Mouse (Mus musculus) ES-Bruce4 (cell line): ENCODE data around the gene Map6. TPM values are rescaled to one million over a fixed set of nuclear protein-coding genes. Genes with fewer than 3 reads are reported as not detected.
A peak's percentile ranks its signal among the peaks of the same experiment; 100 is the strongest.
"Not testable (repeated sequence)": the region's sequence is repeated elsewhere in the genome, so short reads cannot be mapped to it uniquely, and the experiment has no call there.

Source experiments
- H3K27ac ChIP-seq: 2 replicates; pipeline ENCODE4 v1.5.1; 2012; ENCODE audit warnings: low read length, inconsistent platforms; ENCODE audit not compliant: insufficient read depth
- H3K27me3 ChIP-seq: 2 replicates; pipeline ENCODE4 v1.6.1; 2012; ENCODE audit warnings: mild to moderate bottlenecking, low read length, inconsistent platforms; ENCODE audit not compliant: control insufficient read depth, poor library complexity, insufficient read depth, severe bottlenecking
- H3K36me3 ChIP-seq: 2 replicates; pipeline ENCODE4 v1.6.1; 2012; ENCODE audit warnings: inconsistent platforms, mild to moderate bottlenecking, low read length, moderate library complexity; ENCODE audit not compliant: control insufficient read depth, poor library complexity, insufficient read depth, severe bottlenecking
- H3K4me1 ChIP-seq: one replicate; pipeline ENCODE4 v1.8.1; 2011; ENCODE audit warnings: low read length; ENCODE audit not compliant: control insufficient read depth, insufficient read depth
- H3K4me3 ChIP-seq: 2 replicates; pipeline ENCODE4 v1.5.1; 2011; ENCODE audit warnings: low read depth, mild to moderate bottlenecking, low read length
- H3K9ac ChIP-seq: 2 replicates; pipeline ENCODE4 v1.6.1; 2012; ENCODE audit warnings: low read depth, mild to moderate bottlenecking, inconsistent platforms; ENCODE audit not compliant: poor library complexity, severe bottlenecking
- H3K9me3 ChIP-seq: replicated peaks from 2 replicates; pipeline ENCODE4 v1.6.1; 2012; ENCODE audit warnings: mild to moderate bottlenecking, low read length, inconsistent platforms; ENCODE audit not compliant: control insufficient read depth, poor library complexity, insufficient read depth, severe bottlenecking
- CTCF ChIP-seq: IDR thresholded peaks from one replicate; pipeline ENCODE4 v1.8.1; 2011; ENCODE audit warnings: low read depth, low read length
- EP300 ChIP-seq: IDR thresholded peaks from 2 replicates; pipeline ENCODE4 v1.6.1; 2011; ENCODE audit warnings: low read depth, low read length; ENCODE audit not compliant: insufficient read depth
- POLR2A ChIP-seq: IDR thresholded peaks from one replicate; pipeline ENCODE4 v1.8.1; 2011; ENCODE audit warnings: low read length; ENCODE audit not compliant: insufficient read depth
- polyA plus RNA-seq: library from polyadenylated mRNA; stranded (reverse); fragments of >200 nt; gene quantifications from 2 replicates; pipeline ENCODE4 v1.2.4, GENCODE M21; 2011; ENCODE audit warnings: low read depth; ENCODE audit not compliant: missing spikeins, insufficient read depth, insufficient read length

Gene Map6
- polyA plus RNA-seq, 1 experiment = 16.0 TPM

DNA sequence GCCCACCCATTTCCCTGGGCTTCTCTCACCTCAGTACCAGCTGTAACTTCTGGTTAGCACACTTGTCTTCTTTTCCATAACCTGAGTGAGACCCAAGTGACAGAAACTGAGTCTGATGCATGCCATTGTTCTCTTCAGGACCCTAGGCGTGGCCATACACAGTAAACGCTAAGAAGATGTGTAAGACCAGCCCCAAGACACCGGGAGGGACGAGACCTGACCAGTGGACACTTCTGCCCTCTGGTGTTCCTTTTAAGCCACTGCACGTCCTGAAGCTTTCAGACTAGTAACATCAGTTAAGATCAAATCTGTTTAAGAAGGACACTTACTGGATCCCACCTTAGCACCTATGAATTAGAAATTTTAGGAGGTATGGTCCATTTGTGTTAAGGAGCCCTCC lies 97.8 kb downstream of the Map6 start:
- H3K27ac ChIP-seq = no peak overlapping the region

DNA sequence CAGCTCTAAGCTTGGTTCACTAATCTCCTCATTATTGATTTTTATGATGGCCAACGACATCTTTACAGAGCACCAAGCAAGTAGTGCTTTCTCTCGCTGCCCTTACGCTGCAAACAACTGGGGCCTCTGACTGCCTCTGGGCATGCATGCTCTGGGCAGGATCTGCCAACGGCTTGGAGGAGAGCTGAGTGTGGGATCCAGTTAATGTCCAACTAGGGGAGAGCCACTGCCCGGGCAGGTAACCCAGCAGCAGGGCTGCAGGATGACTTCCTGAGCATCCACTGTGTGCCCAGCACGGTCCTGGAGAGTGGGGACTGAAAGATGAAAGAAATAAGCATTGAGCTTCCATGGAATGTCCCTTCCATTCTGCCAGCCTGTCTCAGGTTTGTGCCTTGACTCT lies 99.5 kb downstream of the Map6 start:
- no peak overlapping the region for H3K27ac ChIP-seq
- H3K36me3 ChIP-seq = no peaks in the 10 kb centered on the region
- H3K9ac ChIP-seq = no peak overlapping the region
- H3K27me3 ChIP-seq = no peaks in the 10 kb centered on the region
- no peaks in the 10 kb centered on the region for H3K4me1 ChIP-seq
- H3K4me3 ChIP-seq = no peak overlapping the region
- no peaks in the 10 kb centered on the region for H3K9me3 ChIP-seq
- TF ChIP-seq POLR2A (no peak), EP300 (no peak), CTCF (no peak)

More for the DNA sequence above, 97.8 kb downstream of the Map6 start:
- Histone ChIP-seq H3K4me3 (no peak overlapping the region), H3K27me3 (no peaks in the 10 kb centered on the region), H3K9me3 (no peaks in the 10 kb centered on the region), H3K9ac (no peak overlapping the region), H3K4me1 (no peaks in the 10 kb centered on the region), H3K36me3 (no peaks in the 10 kb centered on the region)
- TF ChIP-seq CTCF (peak; percentile 94), POLR2A (no peak)

DNA sequence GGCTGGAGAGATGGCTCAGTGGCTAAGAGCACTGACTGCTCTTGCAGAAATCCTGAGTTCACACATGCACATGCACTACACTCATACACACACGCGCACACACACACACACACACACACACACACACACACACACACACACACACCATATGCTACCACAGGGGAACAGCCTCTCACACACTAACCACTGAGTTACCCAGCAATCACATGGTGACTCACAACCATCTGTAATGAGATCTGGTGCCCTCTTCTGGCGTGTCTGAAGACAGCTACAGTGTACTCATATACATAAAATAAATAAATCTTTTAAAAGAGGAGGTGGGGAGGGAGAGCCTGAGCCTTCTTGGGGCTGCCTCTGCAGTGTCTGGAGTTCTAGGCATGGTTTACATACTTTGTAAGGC lies 107.1 kb downstream of the Map6 start:
- H3K36me3 ChIP-seq, H3K27ac ChIP-seq, H3K4me3 ChIP-seq, H3K4me1 ChIP-seq, H3K9me3 ChIP-seq, H3K27me3 ChIP-seq, H3K9ac ChIP-seq: not testable (repeated sequence)

DNA sequence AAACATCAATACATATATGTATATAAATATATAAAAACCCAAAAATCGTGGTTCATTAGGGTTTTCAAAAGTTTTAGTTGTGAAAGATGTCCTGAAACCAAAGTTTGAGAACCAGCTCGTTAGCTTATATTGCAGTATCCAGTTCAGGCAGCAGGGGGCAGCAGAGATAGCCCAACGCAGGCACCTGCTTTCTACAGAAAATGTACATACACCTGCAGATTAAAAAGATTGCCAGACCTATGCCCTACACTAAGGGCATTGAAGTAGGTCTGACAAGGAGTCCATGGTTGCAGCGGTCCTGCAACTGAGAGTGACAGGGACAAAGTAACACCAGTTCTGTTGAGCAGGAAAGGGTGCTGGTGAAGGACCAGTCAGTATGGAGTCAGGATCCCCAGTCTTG lies 108.2 kb downstream of the Map6 start:
- Histone ChIP-seq H3K27ac (no peak overlapping the region), H3K9me3 (no peaks in the 10 kb centered on the region), H3K27me3 (no peaks in the 10 kb centered on the region), H3K9ac (no peak overlapping the region), H3K4me3 (no peak overlapping the region), H3K36me3 (no peaks in the 10 kb centered on the region), H3K4me1 (no peaks in the 10 kb centered on the region)
- TF ChIP-seq CTCF (peak; percentile 83), EP300 (no peak), POLR2A (no peak)

DNA sequence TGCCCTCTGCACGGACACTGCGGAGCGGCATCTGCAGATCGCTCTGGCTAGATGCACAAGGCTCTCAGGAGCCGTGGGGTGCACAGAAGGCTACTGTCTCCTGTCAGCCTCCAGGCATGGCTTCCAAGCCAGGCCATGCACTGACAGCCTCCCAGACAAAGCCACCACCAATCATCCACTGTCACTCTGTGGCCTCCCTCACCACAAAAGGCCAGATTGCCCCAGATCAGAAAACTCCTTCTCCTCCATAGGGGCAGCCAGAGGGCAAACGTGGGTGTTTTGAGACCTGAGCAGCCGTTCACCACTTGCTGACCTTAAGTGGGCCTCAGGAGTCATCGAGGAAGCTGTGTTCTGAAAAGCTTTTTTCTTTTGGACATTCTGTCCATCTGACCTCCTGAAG lies 111.6 kb downstream of the Map6 start:
- H3K27me3 ChIP-seq = peaks cover 10% of the 10 kb centered on the region
- H3K27ac ChIP-seq = no peak overlapping the region
- no peak overlapping the region for H3K4me3 ChIP-seq
- TF ChIP-seq CTCF = no peak
- no peak for TF ChIP-seq EP300
- TF ChIP-seq POLR2A = no peak
- H3K9me3 ChIP-seq = no peaks in the 10 kb centered on the region
- H3K4me1 ChIP-seq = no peaks in the 10 kb centered on the region
- H3K36me3 ChIP-seq = no peaks in the 10 kb centered on the region
- no peak overlapping the region for H3K9ac ChIP-seq

DNA sequence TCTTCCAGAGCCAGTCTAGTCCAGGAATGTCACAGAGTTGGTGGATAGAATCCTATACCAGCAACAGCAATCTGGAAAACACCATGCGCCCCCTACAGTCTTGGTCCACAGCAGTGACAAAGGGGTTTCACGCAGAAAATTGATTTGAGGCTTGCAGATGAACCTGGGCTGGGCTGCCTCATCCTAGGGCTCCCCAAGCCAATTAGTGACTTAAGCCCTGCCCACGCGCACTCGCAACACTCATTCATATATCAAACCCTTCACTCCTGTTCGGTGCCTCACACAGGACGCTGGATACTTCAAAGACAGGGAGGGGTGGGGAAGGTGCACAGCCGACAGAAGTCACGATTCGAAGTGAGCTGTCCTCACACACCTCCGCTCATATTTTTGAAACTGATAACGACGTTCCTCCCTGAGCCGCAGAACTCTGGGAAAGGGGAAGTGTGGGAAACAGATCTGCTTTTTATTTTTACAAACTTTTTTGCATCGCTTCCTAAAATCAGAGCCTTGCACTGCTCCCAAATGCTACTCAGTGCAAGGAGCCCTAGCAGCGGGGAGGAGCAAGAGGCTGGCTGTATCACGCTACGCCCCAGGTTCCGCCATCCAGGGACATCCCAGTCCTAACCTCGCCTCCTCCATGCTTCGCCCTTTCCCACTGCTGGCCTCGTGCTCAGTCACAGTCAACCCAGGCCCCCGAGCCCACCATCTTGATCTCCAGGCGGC lies 113.4 kb downstream of the Map6 start:
- H3K4me1 ChIP-seq = no peaks in the 10 kb centered on the region
- peak; percentile 62 for TF ChIP-seq POLR2A
- TF ChIP-seq CTCF = no peak
- no peak for TF ChIP-seq EP300
- no peaks in the 10 kb centered on the region for H3K36me3 ChIP-seq
- H3K27ac ChIP-seq = no peak overlapping the region
- H3K9me3 ChIP-seq = no peaks in the 10 kb centered on the region
- peak overlapping the region; percentile 84 for H3K4me3 ChIP-seq
- H3K9ac ChIP-seq = peak overlapping the region; percentile 38
- peaks cover 10% of the 10 kb centered on the region for H3K27me3 ChIP-seq
